Mouse (Mus musculus): ENCODE results near the gene Rxfp2.

Gene Rxfp2

DNA sequence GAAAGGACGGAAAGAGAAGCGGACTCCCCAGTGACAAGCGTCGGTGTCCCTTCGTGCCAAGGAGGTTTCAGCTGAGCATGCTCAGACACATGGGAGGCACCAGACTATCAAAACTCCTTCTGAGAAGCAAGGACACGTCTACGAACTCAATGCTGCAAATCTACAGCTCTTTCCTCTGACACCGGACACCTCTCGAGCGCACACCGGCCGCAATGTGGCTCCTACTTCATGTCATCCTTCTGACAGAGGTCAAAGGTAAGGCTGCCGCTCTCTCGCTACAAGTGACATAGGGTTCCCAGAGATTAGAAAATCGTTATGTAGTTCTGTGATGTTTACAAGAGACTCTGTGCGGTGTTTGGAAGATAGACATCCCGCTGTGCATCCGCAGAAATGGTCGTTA, at the start of gene Rxfp2:
Gene Rxfp2, plus strand, starts transcription at position 20 of the 400 bp plus-strand sequence.
- DNase-seq, result no peak

- no peak for DNase-seq
These were observed 48.2 kb upstream of the Rxfp2 start for GRCm38 (mm10) chr5:149970261-149970660.

- no peak for DNase-seq
These were observed 41.4 kb upstream of the Rxfp2 start for GRCm38 (mm10) chr5:149977027-149977426.

DNA sequence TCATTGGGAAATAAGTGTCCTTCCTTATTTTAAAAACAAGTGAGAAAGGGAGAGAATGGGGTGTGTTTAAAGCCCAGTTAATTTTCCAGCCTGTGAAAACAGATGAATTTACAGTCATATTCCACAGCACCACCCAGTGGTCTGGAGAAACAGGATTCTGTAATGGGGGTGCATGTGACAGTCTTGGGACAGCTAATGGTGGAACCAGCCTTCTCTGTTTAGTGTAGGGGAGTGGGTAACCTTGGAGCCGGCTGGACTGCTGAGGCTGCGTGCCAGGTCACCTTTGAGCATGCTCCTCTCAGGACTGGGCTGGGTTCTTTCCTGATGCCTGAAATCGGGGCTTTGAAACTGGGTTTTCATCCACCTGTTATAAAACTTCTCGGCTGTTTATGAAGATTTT, 34.9 kb upstream of the Rxfp2 start:
- no peak for DNase-seq

DNA sequence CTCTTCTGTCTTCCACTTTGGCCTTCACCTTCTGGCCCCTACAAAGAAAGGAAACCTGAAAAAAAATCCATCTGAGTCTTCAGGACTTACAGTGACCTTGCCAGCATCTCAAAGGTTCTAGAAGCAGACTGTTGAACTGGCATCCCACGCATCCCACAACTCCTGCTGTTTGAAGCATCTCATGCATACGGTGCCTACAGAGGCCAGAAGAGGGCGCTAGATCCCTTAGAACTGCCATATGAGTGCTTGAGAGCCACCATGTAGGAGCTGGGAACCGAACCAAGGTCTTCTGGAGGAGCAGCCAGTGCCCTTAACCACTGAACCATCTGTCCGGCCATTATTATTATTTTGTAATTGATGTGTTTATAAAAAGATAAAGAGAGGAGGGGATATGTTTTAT, 23.9 kb upstream of the Rxfp2 start:
- no peak for DNase-seq

- DNase-seq, result no peak
These were observed 21.9 kb upstream of the Rxfp2 start for GRCm38 (mm10) chr5:149996614-149997013.

- DNase-seq, result no peak
These were observed 21.0 kb upstream of the Rxfp2 start for GRCm38 (mm10) chr5:149997321-149998034.

DNA sequence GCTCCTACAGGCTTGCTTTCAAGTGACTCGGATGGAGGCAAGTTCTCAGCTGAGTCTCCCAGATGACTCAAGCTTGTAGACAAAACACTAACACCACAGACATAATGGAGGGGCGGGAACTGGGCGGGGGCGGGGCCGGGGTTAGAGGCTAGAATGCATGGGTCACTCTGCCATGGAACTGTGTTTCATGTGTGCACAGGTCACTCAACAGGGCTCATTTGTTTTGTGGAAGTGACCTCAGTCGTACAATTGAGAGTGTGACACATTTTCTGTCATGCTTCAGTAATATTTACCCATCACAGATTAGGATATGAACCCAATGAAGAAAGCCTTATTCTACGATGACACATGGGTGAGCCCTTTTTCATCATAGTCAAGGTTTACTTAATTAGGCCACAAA, 20.2 kb upstream of the Rxfp2 start:
- DNase-seq, result no peak

DNA sequence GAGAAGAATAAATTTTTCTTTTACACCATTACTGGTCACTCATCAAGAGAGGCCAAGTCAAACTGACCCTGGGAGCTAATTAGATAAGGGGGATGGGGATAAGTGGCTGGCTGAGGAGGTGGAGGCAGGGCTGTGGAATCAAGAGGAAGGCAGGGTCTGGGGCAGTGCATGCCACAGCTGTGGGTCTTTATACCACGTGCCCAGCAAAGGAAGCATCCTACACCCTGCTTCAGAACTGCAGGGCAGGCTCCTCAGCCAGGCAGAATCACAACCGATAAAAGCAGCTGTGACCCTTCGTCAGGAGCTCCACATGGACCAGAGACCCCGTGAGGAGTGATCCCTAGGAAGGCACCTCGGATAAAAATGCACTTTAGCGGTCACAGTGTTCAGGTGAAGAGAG, 13.1 kb upstream of the Rxfp2 start:
- no peak for DNase-seq

DNA sequence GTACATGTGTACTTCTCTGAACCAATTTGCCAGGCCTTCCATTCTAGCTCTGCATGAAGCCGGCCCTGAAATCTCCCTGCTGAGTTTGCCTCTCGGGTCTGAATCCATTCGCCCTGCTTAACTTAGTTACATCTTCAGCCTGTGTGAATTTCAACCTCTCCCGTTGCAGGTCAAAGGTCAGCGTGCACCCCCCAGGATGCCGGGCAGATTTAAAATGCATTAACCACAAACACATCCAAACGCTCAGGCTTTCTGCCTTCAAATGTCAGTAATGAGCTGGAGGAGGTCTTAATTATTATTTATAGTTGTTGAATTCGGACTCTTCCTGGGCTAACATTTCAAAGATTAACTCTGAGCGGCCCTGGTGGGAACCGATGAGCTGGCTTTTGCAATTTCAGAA, 1.6 kb upstream of the Rxfp2 start:
- no peak for DNase-seq

- DNase-seq, result no peak
These were observed 803 bp upstream of the Rxfp2 start for GRCm38 (mm10) chr5:150017672-150018071.

DNA sequence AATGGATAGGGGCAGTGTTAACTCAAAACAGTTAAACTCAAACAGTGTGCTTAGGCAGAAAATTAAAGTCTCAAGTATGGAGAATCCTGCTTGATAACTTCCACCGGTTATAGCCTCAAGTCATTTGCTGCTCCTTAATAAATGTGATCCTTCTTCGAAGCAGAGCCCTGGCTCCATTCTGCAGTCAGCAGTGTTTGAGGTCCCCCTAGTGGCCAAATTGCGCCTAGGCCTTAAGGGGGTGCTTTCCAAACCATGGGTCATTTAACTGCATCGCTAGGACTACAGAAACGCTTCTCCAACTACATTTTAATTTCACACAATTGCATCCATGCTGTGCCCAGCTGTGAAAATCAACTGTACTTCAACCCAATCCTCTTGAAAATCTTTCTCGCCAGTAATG, 2.4 kb downstream of the Rxfp2 start:
- peak; percentile 4 to 5 for DNase-seq

DNA sequence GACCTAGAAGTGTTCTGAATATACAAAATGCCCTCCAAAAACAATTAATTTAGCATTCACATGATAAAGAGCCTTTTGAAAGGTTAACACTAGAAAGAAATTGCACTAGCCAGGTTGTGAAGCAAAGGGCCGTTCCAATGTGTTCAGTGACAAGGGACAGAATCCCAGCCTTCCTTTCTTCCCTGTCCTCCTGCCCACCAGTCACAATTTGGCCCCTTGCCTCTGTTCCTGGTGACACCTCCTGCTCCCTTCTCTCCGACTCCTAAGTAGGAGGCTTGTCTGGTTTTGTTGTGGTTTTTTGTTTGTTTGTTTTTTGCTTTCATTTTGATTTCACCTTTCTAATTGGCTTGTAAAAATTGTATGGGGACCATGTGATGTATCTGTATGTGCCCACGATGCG, 3.3 kb downstream of the Rxfp2 start:
- DNase-seq, result no peak

GRCm38 (mm10) chr5:150022556-150022955, 4.1 kb downstream of the Rxfp2 start:
- no peak for DNase-seq

GRCm38 (mm10) chr5:150023476-150023875, 5.0 kb downstream of the Rxfp2 start:
- no peak for DNase-seq

DNA sequence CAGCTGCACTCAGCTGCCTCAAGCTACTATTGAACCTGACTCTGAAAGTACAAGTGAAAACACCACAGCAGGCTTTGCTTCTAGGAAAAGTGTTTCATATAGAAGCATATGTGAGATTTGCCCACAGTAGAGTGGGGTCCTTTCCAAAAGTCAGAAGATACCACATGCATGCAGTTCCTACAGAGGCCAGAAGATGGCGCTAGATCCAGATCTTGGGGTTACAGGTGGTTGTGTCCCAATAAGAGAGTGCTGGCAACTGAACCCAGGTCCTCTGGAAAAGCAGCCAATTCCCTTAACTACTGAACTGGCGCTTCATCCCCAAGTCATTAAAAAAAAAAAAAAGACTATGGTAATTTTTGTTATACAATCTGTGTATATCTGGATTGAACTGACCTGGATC, 5.7 kb downstream of the Rxfp2 start:
- DNase-seq, result no peak

GRCm38 (mm10) chr5:150024901-150025300, 6.4 kb downstream of the Rxfp2 start:
- no peak for DNase-seq

DNA sequence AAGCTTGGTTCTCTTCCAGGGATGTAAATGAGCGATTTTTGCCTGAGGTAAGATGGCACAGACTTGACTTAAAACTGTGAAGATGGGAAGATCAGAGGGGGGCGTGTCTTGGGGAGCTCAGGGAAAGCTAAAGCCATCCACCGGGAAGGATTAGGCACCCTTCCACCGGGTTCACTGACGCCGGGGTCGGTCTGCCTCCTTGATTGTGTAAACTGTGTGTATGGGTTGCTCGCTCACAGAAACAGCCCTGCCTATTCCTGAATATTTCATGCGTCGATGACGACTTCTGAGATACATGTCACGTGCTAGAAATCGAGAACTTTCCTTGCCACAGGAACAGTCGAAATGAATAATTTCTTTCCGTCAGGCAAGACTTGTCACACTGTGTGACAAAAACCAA, 6.9 kb downstream of the Rxfp2 start:
- no peak for DNase-seq

- DNase-seq, result no peak
These were observed 8.1 kb downstream of the Rxfp2 start for GRCm38 (mm10) chr5:150026509-150027087.

- no peak for DNase-seq
These were observed 12.7 kb downstream of the Rxfp2 start for GRCm38 (mm10) chr5:150031201-150031600.

- no peak for DNase-seq
These were observed 13.2 kb downstream of the Rxfp2 start for GRCm38 (mm10) chr5:150031634-150032033.

- DNase-seq, result no peak
These were observed 13.6 kb downstream of the Rxfp2 start for GRCm38 (mm10) chr5:150032075-150032492.

GRCm38 (mm10) chr5:150036286-150036685, 17.8 kb downstream of the Rxfp2 start:
- DNase-seq, result no peak

DNA sequence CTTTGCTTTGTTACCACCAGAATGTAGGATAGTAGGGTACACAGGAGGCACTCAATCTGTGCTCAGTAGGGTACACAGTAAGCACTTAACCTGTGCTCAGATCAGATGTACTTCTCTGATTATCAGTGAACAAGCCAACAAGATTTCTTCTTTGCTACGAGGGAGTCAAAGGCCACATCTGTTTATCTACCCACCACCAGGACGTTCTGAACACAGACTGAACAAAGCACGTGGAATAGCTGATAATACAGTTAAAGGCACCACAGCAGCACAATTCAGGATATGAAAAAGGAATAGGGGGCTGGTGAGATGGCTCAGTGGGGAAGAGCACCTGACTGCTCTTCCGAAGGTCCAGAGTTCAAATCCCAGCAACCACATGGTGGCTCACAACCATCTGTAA, 18.4 kb downstream of the Rxfp2 start:
- DNase-seq, result no peak

GRCm38 (mm10) chr5:150044533-150044932, 26.1 kb downstream of the Rxfp2 start:
- no peak for DNase-seq
